Mouse (Mus musculus) adrenal gland, adult 18-20 months (tissue): ENCODE measurements around the gene Dgkz. TPM values are rescaled to one million over a fixed set of nuclear protein-coding genes. Genes with fewer than 3 reads are reported as not detected.
A peak's percentile ranks its signal among the peaks of the same experiment; 100 is the strongest.

Source experiments
- DNase-seq, 2 experiments: peaks; one replicate each; pipeline ENCODE4 v3.0.0; 2021 to 2022; ENCODE audit warnings: low spot score in 2 of 2
- total RNA-seq, 2 experiments: library from RNA; stranded (reverse); gene quantifications; 1 replicate in 1 of 2; 2 replicates in 1 of 2; pipeline ENCODE4 v1.2.3; 2021

Dgkz gene
- total RNA-seq, 2 experiments from 2014 or later = 38.9 to 40.3 TPM

DNA sequence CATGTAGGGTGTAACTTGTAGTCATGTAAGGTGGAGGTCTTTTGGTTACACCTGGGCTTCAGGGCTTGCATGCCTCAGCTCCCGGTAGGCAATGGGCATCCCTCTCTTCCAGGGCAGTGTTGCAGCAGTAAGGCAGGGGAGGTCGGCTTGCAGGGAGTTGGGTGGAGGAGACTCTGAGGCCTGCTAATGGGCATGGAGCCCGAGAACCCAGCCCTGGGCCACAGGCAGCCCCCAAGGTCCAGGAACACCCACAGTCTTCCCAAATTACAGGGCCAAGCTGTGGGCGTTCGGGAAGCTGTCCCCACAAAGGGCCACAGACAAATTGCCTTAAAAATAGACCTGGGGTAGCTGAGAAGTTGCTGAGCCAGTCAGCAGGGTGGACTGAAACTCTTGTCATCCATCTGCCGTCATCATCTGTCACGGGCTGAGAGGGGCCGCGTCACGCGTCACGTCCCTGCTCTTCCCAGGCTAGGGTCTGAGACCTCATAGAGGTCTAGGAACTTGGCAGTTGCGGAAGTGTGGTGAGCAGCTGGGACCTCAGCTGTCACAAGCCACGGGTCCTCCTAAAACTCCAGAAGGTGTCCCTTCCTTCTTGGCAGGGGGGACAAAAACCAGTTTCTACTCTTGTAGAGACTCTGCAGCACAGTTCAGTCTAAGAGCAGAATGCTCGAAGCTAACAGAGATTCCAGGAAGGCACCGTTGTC, 22.4 kb upstream of the Dgkz start:
- no peak for DNase-seq

DNA sequence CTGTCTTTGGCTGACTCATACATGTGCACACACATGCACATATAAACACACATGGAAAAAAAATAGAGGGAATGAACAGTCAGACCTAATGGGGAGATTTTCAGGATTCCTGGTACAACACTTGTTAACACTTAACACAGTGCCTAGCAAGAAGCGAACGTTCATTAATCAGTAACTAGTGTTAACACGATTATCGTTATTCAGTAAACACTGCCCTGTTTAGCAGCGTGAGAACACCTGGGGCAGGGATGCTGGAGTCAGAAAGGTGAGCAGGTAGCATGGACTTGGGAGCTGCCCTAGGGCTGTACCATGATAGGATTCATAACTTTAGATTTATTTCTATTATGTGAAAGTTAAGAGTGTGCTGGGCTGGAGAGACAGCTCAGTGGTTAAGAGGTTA, 20.3 kb upstream of the Dgkz start:
- DNase-seq = no peak

DNA sequence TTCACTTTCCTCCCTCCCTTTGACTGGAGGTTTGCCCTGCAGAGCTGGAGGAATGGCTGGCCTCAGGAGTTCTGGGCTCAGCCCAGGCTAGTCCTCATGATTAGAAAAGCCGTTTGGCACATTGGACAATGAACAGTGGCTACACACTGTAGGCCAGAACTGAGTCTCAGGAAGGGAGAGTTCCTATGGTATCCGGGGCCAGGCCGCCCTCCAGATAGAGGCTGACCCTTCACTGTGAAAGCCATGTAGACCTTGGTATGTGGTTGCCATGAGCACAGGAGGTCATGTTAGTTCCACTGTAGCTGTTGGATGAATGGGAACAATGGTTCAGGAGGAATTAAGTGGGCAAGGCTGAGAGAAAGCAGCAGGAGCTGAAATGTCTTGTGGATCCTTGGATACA, 17.7 kb upstream of the Dgkz start:
- no peak for DNase-seq

DNA sequence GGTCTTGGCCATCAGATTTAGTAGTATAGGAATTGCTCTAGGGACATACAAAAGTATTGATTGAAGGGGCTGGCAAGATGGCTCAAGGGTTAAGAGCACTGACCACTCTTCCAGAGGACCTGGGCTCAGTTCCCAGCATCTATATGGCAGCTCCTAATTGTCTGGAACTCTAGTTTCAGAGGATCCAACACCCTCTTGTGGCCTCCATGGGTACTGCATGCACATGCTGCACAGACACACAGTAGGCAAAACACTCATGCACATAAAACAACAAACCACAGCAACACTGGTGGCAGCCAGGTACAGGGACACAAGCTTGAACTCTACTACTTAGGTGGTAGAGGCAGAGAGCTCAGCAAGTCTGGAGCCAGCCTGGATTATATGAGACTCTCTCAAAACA, 14.1 kb upstream of the Dgkz start:
- DNase-seq = no peak

DNA sequence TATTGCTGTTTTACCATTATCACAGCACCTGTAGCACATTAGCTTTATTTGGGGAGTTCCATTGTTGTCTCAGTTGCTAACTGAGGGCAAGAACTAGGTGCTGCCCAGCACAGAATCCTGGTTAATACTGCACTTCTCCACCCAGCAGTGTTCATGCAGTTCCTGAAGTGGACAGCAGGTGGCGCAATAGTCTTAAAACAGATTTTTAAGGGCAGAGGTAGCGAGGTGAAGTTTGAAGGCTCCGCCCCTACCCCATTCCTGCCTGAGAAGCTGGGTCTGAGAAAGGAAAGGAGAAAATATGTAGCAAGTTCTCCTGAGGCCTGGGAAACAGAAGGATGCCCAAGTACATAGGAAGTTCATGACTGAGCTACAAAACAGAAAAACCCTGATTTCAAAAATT, 11.9 kb upstream of the Dgkz start:
- peak; percentile 87 to 89 for DNase-seq

DNA sequence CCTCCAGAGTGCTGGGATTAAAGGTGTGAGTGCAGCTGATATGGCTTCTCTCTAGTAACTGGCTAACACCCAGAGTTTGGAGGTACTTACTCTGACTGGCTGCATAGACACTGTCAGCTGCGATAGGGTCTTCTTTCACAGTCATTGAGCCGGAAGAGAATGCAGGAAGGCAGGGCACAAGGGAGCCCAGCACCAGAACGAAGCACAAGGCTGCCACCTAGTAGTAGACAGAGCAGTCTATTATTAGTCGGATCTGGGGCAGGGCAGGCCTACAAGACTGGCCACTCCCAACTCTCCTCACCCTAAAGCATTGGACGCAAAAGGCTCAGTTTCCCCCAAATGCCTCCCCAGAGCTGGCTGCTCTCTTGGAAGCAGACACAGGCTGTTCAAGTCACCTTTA, 10.4 kb upstream of the Dgkz start:
- no peak for DNase-seq

DNA sequence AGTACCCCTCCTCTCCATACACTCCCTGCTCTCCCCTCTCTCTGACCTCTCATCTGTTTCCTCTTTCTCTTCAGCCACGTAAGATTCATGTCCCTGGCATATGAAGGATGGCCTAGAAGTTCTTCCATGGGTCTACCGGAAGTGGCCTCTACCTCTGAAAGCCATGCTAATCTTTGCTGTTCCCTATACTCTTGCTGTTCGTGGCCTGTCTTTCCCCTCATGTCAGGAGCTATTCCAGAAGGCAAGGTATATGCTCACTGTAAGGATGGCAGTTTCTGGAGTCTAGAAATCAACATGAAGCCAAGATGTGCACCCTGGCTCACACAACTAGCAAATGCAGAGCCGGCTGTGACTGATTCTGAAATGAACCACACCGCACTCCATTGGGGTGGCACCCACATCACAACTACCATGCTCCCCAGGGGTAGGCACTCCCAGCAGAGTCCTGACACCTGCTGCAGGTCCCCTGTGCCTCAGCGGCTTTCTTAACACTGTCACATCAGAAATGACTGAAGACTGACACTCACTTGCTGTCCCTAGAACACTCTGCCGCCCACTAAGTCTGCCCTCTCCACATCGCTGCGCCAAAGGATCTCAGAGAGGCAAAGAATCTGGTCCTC, 9.4 kb upstream of the Dgkz start:
- no peak for DNase-seq

DNA sequence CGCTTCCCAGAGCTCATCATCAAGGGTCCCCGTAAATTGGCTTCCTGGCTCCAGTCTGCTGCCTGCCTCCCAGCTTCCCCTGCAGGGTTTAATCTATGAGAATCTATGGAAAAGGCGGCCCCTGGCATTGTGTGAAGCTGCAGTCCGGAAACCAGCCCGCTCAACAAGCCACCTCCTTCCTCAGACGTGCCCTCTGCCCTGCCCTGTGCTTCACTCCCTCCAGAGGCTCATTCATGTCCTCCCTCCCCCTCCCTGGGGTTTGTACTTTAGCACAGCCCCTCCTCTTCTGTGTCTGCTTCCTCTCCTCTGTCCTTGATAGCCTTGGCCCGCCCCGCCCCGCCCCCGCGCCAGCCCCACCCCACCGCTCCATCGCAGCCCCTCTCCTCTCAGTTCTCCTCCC, 8.8 kb upstream of the Dgkz start:
- no peak for DNase-seq

DNA sequence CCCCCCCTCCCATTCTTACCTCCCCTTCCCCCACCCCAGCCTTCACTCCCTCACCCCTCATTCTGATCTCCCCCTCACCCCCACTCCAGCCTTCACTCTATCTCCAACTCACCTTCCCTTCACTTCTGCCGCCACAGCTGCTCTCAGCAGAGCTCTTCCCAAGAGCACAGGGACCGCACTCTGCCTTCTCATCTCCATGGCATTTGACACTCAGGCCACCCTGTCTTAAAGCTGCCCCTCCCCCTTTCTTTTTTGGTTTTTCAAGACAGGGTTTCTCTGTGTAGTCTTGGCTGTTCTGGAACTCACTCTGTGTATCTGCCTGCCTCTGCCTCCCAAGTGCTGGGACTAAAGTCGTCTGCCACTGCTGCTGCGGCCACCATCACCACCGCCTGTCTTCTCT, 5.2 kb upstream of the Dgkz start:
- DNase-seq = no peak

DNA sequence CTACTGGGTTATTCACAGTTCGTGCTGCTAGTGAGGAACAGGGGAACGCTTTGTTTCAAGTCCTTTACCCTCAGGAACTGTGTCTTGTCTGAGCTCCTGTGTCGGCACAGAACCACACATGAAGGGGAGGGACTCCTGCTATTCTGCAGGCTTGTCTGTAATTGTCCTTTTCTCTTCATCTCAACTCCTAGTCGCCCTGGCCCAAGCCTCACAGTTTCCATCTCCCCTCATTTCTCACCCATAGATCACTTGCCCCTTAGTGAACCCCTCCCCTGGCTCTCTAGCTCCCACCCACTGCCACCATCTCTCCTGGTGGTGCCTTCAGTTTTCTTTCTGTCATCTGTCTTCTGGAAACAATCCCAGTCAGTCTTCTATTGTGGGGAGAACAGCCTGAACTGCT, 4.6 kb upstream of the Dgkz start:
- DNase-seq = no peak

DNA sequence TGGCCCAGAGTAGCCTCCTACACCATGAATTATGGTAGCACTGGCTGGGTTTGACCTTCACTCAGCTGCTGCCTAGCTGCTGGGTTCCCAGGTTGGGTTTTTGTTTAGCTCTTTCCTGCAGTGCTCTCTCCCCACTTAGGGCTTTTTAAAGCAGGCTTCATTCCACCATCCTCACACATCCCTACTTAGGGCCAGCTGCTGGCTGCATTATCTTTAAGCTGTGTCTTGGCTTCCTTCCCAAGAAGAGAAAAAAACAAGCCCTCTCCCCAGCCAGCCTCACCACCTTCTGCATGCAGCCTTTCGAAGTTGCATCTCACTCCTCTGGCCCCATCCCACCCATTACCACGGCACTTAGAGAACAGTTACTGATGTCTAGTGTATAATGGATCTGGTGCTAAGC, 2.9 kb upstream of the Dgkz start:
- no peak for DNase-seq

DNA sequence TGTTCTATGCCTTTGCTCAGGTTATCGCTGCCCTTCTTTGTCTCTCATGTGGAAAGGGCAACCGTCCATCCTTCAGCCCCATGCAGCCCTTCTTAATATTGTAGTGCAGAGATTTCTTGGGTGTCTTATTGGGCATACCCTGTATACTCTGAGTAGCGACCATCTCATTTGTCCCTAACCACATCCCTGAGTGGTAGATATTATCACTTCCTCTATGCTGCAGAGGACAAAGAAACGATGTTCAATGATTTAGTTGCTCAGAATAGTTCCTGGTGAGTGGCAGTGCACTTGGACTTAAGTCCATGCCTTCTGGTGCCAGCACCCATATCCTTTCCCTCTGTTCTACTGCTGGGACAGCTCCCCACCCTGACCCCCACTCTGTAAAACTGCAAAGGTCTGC, 2.3 kb upstream of the Dgkz start:
- DNase-seq = no peak

DNA sequence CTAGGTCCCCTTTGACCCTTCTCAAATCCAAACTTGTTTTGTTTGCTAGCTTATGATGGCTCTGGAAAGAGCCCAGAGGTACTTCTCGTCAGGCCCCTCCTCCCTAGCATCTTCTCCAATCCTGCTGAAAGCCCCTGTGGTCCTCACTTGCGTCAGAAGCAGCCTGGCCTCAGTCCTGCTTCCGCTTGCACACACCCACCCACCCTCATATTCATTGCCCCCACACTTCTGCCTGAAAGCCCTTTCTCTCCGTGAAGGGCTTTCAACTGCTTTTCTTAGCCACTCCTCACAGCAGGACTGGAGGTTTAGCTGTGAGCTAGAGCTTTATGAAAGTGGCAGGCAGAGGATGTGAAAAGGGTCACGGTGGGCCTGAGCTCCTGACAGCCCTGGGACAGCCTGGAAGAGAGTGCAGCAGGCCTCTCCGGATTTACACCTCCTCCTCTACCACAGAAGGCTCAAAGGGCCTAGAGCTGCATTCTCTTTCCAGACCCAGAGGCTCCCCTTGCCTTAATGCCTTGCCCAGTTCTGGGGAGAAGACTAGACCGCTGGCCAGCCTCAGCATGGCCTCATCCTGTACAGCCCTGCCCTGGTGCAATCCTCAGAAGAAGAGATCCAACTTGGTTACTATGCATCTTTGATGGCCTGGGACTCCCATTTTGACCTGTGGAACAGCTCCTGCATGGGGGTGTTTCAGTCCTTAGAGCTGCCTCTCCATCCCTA, 2.1 kb downstream of the Dgkz start:
- no peak for DNase-seq

DNA sequence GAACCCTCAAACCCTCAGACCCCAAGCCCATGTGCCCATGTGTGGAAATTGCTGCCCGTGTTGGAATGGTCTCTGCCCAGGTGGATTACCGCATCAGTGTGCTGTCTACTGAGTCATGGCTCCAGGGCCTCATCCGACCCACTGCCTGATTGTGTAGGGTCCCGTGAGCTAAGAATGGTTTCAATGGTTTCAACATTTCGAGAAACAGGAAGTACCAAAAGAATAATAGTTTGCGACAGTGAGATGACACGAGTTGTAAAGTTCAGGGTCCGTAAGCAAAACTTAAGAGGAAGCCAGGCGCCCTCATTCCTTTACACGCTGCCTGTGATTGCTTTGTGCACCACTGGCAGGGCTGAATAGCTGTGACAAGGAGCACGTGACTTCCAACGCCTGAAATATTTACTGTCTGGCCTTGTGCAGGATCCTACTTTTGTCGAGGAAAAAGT, 3.5 kb downstream of the Dgkz start:
- DNase-seq = no peak

DNA sequence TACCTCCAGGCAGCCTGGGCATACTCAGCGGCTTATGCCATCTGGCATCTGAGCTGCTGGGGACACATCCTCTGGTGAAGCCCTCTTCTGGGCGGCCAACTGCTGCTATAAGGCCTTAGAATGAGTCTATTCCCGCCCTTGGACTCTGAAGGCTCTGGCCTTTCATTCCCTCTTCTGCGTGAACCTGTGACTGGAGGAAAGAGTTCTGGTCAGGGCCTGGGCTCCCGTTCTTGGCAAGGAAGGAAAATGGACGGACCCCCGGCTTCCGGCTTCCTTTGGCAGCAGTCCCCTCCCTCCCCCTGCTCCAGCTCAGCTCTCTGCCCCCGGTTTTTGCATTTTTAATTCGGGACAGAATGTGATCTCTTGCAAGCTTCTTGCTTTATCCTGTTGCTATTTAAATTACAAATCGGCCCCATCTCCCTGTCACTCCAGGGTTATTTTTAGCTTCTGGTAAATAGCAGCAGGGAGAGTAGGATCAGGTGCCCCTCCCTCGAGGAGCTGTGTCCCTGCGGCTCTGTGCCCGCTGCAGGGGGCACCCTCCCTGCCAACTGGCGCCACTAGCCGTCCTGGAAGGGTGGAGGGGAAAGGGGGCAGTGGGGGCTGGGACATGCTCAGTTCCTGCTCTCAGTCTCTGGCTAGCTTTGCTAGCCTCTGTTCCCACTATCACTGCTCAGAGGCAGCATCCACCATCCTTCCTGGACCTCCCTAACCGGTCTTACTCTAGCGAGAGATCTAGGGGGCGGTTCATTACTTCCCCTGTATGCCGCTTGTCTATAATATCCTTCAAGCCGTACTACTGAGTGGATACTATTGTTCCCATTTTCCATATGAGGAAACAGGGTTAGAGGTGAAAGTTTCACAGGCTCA, 4.2 kb downstream of the Dgkz start:
- no peak for DNase-seq

DNA sequence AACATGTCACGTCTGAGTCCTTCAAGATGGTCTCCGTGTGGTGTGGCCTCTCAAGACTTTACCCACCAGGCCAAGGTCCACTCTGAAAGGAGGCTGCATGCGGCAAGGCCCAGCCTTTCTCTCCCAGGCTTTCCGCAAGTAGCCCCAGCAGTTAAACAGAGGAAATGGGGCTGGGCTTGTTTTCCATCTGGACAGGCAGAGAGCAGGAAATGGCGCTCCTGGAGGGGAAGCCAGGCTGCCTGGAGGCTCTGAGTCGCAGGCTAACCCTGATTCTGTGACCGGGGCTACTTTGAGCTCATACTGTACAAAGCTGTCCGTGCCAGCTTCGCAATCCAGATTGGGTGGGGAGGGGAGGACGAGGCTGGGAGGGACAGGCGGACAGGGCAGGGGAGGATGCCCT, 7.7 kb downstream of the Dgkz start:
- no peak for DNase-seq

DNA sequence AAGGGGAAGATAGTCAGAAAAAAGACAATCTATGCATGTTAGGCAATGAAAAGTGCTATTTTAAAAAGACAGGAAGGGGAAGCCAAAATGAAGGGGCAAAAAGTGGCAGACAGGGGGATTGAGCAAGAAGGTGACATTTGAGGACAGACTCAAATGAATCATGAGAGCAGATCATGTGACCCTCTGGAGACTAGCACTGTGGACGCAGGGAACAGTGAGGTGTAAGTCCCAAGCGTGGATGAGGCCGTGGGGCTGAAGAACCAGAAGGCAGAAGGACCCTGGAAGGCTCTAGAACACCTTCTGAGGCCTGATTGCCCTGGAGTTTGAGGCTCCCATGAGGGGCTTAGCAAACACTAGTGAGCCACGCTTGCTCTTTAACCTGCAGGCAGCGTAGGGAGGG, 9.3 kb downstream of the Dgkz start:
- DNase-seq = no peak

DNA sequence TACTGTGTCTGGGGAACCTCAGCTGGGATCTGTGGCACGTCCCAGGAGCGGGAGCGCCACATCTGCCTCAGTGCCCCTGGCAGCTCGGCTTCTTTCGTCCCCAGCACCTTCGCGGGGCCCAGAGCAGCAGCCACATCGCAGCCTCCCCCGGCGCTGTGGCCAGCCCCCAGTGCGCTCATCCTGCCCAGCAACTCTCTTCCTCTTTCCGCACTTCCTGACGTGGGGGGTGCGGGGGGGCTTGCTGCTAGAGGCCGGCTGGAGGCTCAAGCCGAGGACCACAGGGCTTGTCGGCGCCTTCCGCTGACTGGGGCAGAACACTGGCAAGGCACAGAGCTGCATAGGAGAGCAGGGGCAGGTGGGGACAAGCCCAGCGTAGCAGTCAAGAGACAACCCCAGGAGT, 10.2 kb downstream of the Dgkz start:
- DNase-seq = peak in 1 of 2 experiments; percentile 61

DNA sequence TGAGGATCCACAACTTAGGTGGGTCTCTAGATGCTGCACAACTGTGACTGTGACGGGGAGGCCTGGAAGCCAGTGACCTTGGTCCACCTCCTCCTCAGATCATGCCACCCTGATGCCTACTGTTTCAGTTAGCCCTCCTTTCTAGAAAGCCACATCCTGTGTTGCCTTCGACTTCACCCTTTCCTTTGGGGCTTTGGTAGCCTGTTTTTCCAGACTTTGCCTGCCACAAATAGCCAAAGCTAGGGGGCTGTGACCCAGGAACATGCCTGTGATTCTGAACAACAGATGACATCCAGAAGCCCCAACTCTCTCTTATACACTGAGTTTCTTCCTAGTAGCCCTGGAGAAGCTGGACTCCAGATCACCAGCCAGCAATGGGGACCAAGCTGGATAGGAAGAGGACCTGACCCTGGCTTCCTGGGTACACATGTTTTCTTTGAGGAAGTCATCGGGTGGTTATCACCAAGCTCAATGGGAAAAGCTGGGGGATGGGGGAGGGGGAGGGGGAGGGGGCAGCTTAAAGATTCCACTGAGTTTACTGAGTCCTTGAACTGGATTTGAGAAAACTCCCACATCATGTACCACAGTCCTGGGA, 11.0 kb downstream of the Dgkz start:
- no peak for DNase-seq

DNA sequence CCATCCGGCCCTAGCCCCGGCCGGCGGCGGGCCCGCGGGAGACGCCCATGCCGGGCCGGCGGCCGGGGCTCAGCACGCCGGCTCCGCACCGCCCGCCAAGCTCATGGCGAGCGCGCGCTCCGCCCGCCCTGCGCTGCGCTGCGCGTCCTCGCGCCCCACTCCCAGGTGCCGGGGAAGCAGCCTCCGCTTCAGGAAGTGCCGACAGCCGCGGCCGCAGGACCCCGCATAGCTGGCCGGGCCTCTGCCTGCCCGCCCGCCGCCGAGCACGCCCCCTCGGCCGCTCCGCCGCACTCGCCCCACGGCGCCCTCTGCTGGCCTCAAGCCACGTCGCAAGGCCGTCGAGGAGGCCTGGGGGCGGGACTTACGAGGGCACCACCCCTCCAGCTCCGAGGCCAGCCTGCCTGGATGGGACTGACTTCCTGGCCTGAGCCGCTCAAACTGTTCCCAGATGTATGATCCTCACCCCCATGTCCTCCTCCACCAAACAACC, 12.2 kb downstream of the Dgkz start:
- peak; percentile 99 for DNase-seq

DNA sequence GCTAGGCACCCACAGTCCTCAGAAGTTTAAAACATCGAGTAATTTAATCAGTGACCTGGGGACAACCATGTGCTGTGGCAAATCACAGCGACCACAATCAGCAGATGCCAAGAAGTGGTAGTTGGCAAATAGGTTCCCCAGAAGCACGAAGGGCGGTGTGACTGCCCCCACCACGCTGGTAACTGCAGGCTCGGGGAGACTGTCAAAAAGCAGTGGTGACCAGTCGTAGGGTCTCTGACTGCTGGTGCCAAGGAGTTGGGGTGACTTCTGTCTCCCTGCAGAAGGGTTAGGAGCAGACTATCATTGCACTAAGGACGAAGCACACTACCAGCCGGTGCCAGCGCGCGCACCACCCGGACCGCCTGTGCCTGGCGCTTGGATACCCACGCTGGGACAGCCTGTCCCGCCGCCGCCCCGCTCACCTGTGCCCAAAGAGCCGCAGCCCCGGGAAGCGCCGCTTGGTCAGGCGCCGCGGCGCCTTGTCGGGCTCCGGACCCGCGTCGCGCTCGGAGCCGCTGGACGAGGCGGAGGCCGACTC, 12.7 kb downstream of the Dgkz start:
- peak; percentile 44 to 57 for DNase-seq
